Mouse (Mus musculus) ES-E14 (cell line): Measurements from ENCODE around the gene Scamp3. TPM values are rescaled to one million over a fixed set of nuclear protein-coding genes. Genes with fewer than 3 reads are reported as not detected.

Source experiments
- DNase-seq: peaks from one replicate; pipeline ENCODE4 v3.0.0-alpha.2; 2013; ENCODE audit warnings: low read depth, low spot score
- H3K27ac ChIP-seq: 2 replicates; pipeline ENCODE4 v1.5.1; 2012; ENCODE audit warnings: low read depth, mild to moderate bottlenecking, low read length, moderate library complexity, mixed read lengths; ENCODE audit not compliant: poor library complexity, insufficient read depth, severe bottlenecking
- H3K36me3 ChIP-seq: 2 replicates; pipeline ENCODE4 v1.6.1; 2012; ENCODE audit warnings: mild to moderate bottlenecking, low read length, moderate library complexity, mixed read lengths; ENCODE audit not compliant: control insufficient read depth, poor library complexity, insufficient read depth, severe bottlenecking
- H3K4me1 ChIP-seq, 2 experiments: fragments of 150-350 bp in 1 of 2; sonication (generic) in 1 of 2; 2 replicates each; pipeline ENCODE4 v1.6.1; 2012; ENCODE audit warnings: low read length in 2 of 2, mild to moderate bottlenecking in 1 of 2, mixed read lengths in 1 of 2; ENCODE audit not compliant: control insufficient read depth in 2 of 2, insufficient read depth in 2 of 2, poor library complexity in 1 of 2
- H3K4me3 ChIP-seq, 2 experiments: fragments of 150-350 bp in 1 of 2; sonication (generic) in 1 of 2; 2 replicates each; pipeline ENCODE4 v1.5.1; 2012; ENCODE audit warnings: low read length in 2 of 2, low read depth in 1 of 2, mild to moderate bottlenecking in 1 of 2, mixed read lengths in 1 of 2; ENCODE audit not compliant: insufficient read depth in 1 of 2, poor library complexity in 1 of 2, severe bottlenecking in 1 of 2
- H3K9ac ChIP-seq: 2 replicates; pipeline ENCODE4 v1.6.1; 2012; ENCODE audit warnings: low read depth, mild to moderate bottlenecking, low read length, mixed read lengths; ENCODE audit not compliant: poor library complexity, insufficient read depth, severe bottlenecking
- H3K9me3 ChIP-seq: fragments of 150-350 bp; sonication (generic); 2 replicates; pipeline ENCODE4 v1.6.1; 2012; ENCODE audit warnings: low read depth, mild to moderate bottlenecking, low read length; ENCODE audit not compliant: control insufficient read depth, insufficient read depth
- CHD2 ChIP-seq: IDR thresholded peaks from 2 replicates; pipeline ENCODE4 v1.6.1; 2014; ENCODE audit warnings: mild to moderate bottlenecking, low read depth, low read length, inconsistent platforms
- HCFC1 ChIP-seq: IDR thresholded peaks from 2 replicates; pipeline ENCODE4 v1.6.1; 2012; ENCODE audit warnings: low read length, inconsistent platforms, borderline replicate concordance; ENCODE audit not compliant: insufficient read depth
- MAFK ChIP-seq: IDR thresholded peaks from 2 replicates; pipeline ENCODE4 v1.6.1; 2014; ENCODE audit warnings: mild to moderate bottlenecking, low read depth, low read length, inconsistent platforms; ENCODE audit not compliant: insufficient read depth
- ZC3H11A ChIP-seq: IDR thresholded peaks from 2 replicates; pipeline ENCODE4 v1.6.1; 2012; ENCODE audit warnings: low read depth, mild to moderate bottlenecking, inconsistent platforms, low read length, borderline replicate concordance
- ZNF384 ChIP-seq: IDR thresholded peaks from 2 replicates; pipeline ENCODE4 v1.6.1; 2012; ENCODE audit warnings: low read depth, low read length, inconsistent platforms
- in situ Hi-C, 2 experiments: fragments of 600-800 bp; cut with MboI; formaldehyde crosslinking; loops; one replicate each; pipeline ENCODE4 v1.15.1; 2025; ENCODE audit warnings: low sequenced_read_pairs in 2 of 2, inconsistent platforms in 1 of 2; ENCODE audit not compliant: unreplicated experiment in 2 of 2
- total RNA-seq: library from RNA; depleted of rRNA; stranded (reverse); fragments of 300-350 nt; gene quantifications from 2 replicates; pipeline ENCODE4 v1.2.3, GENCODE M21; 2012

Scamp3 gene
- total RNA-seq, 1 experiment: 83.2 TPM

DNA sequence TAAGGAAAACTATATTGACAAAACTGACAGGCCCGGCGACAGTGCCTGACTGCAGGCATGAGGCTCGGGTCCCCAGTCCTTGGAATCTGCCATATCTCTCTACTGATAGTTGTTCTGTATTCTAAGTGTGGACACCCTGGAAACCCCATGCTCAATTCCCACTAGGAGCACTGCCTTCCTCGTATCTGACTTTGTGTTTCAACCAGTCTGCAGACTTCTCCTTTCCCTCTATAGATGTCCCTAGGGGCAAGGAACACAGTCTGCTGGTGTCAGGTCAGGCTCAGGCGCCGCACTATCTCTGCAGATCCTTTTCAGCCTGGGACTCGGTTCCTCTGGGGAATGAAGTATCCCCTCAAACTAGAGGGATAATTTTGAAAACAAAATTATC is 44.2 kb upstream of the Scamp3 start:
- Histone ChIP-seq H3K9me3 (no peaks in the 10 kb centered on the region), H3K4me1 (peaks cover 0 to 6% of the 10 kb centered on the region in 2 experiments; a peak in 1 of 4 replicates), H3K4me3 (no peak overlapping the region), H3K36me3 (no peaks in the 10 kb centered on the region), H3K27ac (no peak overlapping the region), H3K9ac (no peak overlapping the region)
- TF ChIP-seq ZC3H11A: no peak
- no peak for TF ChIP-seq CHD2
- no peak for TF ChIP-seq HCFC1
- TF ChIP-seq ZNF384: no peak
- no peak for TF ChIP-seq MAFK
- no peak for DNase-seq
- in situ Hi-C loops: no loop called here

DNA sequence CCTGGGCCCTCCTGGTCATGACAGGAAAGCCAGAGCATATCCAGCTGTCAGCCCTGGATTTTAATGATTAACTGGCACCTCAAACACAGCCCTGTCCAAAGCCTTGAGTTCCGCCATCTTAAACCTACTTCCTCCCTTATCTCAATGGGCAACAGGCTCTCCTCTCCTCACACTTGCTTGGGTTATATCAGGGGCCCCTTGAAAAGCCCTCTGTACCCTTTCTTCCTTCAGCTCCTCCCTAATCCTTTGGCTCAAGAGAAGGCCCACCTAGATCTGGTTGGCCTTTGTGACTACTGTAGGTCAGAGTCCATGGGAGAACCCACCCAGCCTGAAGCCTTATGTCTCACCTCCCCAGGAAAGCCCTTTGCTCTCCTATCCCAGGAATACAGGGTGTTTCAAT is 43.5 kb upstream of the Scamp3 start:
- TF ChIP-seq ZC3H11A (no peak), MAFK (no peak), CHD2 (no peak), ZNF384 (no peak)
- in situ Hi-C loops: no loop called here

DNA sequence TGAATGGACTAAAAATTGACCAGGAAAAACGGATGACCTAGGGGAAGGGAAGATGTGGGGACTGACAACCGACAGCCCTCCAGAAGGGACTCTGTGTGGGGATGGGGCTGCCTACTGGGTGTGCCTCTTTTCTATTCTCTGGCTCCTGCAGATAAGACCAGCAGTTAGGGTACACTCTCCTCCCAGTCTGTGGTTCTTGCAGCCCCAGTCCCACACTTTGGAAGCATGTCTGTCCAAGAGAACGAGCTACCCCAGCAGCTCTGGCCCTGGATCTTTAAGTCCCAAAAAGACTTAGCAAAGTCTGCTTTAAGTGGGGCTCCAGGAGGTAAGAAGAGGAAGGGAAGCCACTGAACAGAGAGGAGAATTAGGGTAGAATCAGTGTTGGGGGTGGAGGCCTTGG is 41.3 kb upstream of the Scamp3 start, which contains the start of gene Pklr:
Pklr (plus strand) TSS at position 185 of the 400 bp plus-strand sequence.
- Histone ChIP-seq H3K27ac (no peak within 1 kb of the TSS), H3K4me1 (peaks cover 0 to 6% of the 10 kb centered on the region in 2 experiments; a peak in 1 of 4 replicates), H3K9ac (peak within 1 kb of the TSS; percentile 60; the same call in 1 of the 2 replicates), H3K9me3 (no peaks in the 10 kb centered on the region), H3K4me3 (peak within 1 kb of the TSS; percentile 50 to 57; a peak in 2 of 4 replicates), H3K36me3 (no peaks in the 10 kb centered on the region)
- in situ Hi-C loops: no loop called here
- no peak for TF ChIP-seq HCFC1
- TF ChIP-seq MAFK: no peak
- TF ChIP-seq ZC3H11A: no peak
- TF ChIP-seq CHD2: no peak
- DNase-seq: no peak

More for the DNA sequence above, 43.5 kb upstream of the Scamp3 start:
- DNase-seq: no peak
- Histone ChIP-seq H3K9ac (no peak overlapping the region), H3K27ac (no peak overlapping the region), H3K9me3 (no peaks in the 10 kb centered on the region), H3K4me1 (peaks cover 0 to 6% of the 10 kb centered on the region in 2 experiments; a peak in 1 of 4 replicates), H3K36me3 (no peaks in the 10 kb centered on the region), H3K4me3 (no peak overlapping the region)

DNA sequence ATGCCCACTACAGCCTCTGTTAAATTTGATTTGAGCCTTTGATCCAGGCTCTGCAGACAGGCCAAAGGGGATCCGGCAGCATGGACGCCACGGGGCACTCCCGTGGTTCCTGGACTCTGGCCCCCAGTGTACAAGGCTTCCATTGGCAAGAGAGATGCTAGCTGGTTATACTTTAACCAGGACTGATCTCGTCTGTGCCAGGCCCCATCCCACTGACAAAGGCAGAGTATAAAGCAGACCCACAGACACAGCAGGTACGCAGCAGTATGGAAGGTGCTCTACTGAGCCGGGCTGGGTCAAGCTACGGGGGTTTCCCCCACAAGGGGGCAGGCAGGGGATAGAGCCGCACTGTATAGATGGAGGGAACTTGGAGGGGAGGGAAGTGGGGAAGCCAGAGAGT is 40.9 kb upstream of the Scamp3 start:
- Histone ChIP-seq H3K4me3 (peak overlapping the region in 1 of 2 experiments; percentile 50; a peak in 1 of 4 replicates), H3K27ac (no peak overlapping the region), H3K9me3 (no peaks in the 10 kb centered on the region), H3K4me1 (peaks cover 0 to 6% of the 10 kb centered on the region in 2 experiments; a peak in 1 of 4 replicates), H3K36me3 (no peaks in the 10 kb centered on the region), H3K9ac (no peak overlapping the region)
- peak; percentile 55 for DNase-seq
- TF ChIP-seq HCFC1: no peak
- no peak for TF ChIP-seq CHD2
- no peak for TF ChIP-seq MAFK
- no peak for TF ChIP-seq ZC3H11A
- TF ChIP-seq ZNF384: no peak
- in situ Hi-C loops: no loop called here

DNA sequence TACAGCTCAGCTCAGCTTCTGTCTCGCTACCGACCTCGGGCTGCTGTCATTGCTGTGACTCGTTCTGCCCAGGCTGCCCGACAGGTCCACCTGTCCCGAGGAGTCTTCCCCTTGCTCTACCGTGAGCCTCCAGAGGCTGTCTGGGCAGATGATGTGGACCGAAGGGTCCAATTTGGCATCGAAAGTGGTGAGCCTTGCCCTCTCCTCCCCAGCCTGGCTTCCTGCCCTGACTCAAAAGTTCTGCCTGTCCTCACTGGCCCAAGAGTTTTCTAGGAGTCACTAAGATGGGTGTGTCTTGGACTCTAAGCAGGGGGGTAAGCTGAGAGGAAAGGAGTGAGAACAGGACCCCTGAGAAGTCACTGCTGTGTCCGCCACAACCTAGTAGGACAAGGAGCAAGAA is 32.5 kb upstream of the Scamp3 start:
- TF ChIP-seq ZC3H11A (no peak), ZNF384 (no peak), CHD2 (no peak), MAFK (no peak), HCFC1 (no peak)
- Histone ChIP-seq H3K9me3 (no peaks in the 10 kb centered on the region), H3K4me1 (peaks cover 0 to 6% of the 10 kb centered on the region in 2 experiments; a peak in 1 of 4 replicates), H3K4me3 (no peak overlapping the region), H3K9ac (no peak overlapping the region), H3K27ac (no peak overlapping the region), H3K36me3 (no peaks in the 10 kb centered on the region)
- in situ Hi-C loops: no loop called here
- no peak for DNase-seq
